Mouse (Mus musculus) monocyte, adult 5-6 weeks (primary cell): Measurements from ENCODE around the gene Miip. TPM values are rescaled to one million over a fixed set of nuclear protein-coding genes. Genes with fewer than 3 reads are reported as not detected.

Experiments
- ATAC-seq: fragments of 153-309, 156-312 bp; replicated peaks from 2 replicates; pipeline ENCODE4 v1.8.0; 2017; ENCODE audit warnings: mild to moderate bottlenecking; ENCODE audit not compliant: low TSS enrichment, insufficient number of reproducible peaks, severe bottlenecking, poor library complexity, low FRiP score
- total RNA-seq: library from RNA; stranded (forward); fragments of 200-1000, 200-491, 200-594 nt; gene quantifications from 3 replicates; pipeline ENCODE4 v1.2.3, GENCODE M21; 2017

The Miip gene
- total RNA-seq, result 26.5 to 65.0 TPM (median 45.3 TPM) in 3 replicates

DNA sequence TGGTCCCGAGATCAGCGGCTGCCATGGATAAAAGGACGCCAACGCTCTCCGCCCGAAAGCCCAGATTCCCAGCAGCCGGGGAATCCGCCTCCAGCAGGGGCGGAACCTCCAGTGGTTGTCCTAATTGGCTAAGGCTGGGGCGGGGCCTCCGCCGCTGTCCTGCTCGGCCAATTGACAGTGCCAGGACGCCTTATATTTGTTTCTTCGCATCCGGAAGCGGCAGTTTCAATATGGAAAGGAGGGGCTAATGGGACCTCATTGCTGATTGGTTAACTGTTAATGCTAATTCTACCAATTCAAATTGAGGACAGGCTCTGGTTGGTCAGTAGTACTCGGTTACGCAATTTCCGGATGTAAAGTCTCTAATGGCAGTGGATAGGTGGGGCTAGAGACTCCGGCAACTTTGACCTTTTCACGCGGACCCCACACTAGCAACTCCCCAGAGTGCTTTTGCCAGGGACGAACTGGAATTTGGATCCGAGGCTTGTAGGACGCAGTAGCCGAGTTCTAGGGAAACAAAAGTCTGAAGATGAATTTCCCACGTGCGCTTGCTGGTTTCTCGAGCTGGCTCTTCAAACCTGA, at the start of gene Miip, which contains the start of gene Fv1:
Miip (minus strand) TSS at position 367 of the 582 bp plus-strand sequence.
Fv1 (plus strand) TSS at position 530 of the 582 bp plus-strand sequence.
- peak; percentile 97 for ATAC-seq

DNA sequence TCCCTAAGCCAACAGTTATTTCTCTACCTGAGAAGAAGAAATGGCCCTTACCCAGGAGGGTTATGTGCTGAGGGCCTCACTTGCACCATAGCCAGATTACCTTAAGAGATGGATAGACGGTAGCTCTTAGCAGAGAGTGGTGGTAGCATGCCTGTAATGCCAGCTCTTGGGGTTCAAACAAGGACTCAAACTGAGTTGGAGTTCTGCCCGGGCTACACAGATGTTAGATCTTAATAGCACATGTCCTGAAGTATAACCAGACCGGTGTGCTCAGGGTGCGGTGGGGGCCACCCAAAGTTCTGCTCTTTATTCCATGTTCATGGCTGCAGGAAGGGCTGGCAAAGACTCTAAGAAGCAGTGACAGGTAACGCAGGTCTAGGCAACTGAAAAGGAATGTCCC, 40.9 kb upstream of the Miip start:
- no peak for ATAC-seq

DNA sequence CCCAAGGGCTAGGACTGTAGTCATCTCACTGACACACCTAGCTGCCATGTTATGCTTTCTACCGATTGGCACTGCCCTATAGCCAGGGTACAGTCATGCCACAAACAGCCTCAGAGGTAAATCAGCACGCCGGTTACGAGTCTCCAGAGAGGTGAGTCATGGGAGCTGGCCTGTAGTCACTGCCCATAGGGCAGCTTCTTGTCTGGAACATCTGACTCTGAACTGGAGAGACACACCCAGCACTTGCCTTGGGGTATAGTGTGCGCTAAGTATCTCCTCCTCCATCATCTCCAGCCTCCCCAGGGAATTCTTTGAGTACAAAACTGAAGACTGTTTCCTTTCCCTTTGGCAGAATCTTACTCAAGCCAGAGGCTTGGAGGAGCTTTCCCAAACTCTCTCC, 37.6 kb upstream of the Miip start:
- no peak for ATAC-seq

DNA sequence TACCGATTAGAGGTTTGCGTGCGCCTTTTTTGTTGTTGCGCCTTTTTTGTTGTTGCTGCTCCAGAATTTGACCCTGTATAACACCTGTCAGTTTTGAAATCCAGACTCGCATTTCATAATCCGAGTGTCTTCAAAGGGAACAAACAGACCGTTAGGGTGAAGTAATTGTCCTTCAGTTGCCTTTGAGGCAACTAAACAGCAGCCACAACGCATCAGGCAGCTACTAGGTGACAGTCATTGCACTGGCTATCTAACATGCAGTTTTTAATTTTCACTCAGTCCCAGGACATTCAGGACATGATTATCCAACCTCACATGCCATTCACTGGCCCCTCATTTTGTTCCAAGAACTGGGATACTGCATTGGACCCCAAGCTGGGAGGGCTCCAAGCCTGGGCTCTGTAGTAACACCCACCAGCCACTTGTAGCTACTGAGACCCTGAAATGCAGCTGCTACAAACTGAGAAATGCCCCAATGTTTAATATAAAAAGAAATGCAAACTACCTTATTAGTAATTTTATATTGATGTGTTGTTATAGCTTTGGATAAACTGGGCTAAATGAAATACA, 36.6 kb upstream of the Miip start:
- ATAC-seq, result no peak

DNA sequence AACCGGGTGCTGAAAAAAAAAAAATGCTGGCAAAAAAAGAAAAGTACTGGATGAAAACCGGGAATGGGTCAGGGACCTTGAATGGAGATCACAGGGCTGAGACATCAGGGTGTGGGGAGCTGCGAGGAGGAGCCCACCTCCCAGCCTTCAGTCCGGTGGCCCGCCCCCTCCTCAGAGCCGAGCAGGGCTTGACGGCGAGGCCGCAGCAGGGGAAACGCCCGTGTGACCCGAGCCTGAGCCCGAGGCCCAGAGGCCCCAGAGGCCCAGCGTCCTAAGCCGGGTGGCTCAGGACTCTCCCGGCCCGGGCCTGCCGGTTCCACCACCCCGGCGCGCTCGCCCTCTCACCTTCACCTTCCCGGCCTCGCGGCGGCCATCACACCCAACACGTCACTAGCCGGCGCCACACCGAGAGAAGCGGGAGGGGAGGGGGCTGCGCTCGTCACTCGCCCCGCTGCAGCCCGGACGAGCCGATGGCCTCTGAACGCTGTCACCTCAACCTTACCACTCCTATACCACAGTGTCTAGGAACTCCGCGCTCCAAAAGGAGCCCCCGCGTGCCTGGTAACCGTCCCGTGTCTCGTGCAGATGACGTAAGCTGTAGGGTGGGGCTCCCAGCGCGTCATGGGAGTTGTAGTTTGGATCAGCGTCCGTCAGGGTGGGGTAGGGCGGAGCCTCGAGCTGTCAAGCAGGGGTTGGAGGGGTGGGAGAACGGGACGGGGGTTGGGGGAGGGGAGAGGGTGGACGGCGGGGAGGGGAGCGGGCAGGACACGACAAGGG, 35.9 kb upstream of the Miip start, which contains the start of gene Mfn2:
Mfn2 (minus strand) TSS at position 392 of the 777 bp plus-strand sequence.
- ATAC-seq, result peak; percentile 89

DNA sequence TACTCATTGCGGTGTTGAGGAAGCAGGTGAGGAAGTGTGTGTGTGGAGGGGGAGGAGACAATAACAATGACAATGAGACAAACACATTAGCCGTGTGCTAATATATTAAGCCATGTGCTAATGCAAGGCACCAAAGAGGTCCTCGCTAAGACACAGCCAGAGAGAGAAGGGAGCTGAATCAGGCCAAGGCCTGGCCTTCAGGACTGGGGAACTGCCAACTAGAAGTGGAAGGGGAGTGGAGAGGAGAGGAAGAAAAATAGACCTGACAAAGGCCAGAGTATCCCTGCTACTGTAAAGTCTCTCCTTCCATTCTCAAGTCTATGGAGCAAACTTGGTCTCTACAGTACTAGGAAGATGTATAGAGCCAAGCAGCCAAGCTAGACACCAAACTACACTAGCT, 35.0 kb upstream of the Miip start:
- ATAC-seq, result no peak

DNA sequence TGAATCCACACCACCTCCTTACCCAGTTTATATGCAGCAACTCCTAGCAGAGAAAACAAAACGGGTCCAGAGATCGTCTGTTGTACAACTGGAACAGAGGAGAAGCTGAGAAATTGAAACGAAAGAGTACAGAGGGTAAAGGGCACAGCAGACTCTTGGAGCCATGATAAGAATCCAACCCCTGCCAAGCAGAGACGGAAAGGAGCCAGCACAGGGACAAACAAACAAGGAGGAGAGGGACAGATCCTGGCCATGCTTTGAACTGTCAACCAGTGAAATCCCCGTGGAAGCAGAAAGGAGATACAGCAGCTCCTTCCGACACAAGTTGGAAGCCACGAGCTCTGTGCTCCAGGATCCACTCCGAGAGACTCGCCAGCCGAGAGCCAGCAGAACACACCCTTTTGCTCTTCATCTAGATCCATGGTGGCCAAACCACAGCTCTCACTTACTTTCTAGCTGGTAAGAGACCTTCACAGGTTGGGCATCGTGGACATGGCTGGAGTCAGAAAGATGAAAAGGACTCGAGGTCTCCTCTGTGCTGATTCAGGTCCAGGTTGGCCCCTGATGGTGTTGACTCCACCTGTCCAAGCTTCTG, 34.4 kb upstream of the Miip start:
- ATAC-seq, result no peak

DNA sequence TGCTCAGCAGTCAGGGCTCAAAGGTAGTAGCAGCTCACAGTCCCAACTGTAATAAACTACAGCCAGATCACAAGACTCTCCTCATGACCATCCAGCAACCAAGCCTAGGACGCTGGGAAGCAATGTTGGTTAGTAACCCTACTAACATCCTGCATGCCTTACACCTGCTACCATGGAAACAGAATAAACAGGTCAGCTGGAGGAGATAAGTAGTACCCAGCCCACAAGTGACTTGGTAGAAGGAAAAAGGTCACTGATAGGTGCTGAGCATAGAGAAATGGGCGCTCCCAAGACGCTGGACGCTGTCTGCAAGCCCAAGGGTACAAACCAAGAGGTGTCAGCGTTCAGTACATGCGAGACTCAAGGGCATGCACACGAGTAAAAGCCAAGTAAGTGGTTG, 31.8 kb upstream of the Miip start:
- ATAC-seq, result no peak

DNA sequence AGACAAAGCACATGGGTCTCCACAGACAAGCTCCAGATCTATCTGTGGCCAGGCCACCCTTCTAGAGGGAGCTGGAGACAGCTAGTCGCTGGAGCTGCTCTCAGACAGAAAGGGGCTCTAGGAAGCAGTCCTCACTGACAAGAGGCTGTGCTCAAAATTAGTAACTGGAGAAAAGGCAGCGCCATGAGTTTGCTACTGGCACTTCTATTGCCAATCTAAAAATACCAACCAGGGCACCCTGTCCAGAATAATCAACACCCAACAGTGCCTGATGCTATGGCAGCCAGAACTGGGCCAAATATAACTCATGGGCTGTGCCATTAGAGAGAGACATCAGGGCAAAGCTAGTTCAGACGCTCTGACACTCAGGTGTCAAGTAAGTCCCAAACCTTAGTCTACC, 28.7 kb upstream of the Miip start:
- no peak for ATAC-seq

DNA sequence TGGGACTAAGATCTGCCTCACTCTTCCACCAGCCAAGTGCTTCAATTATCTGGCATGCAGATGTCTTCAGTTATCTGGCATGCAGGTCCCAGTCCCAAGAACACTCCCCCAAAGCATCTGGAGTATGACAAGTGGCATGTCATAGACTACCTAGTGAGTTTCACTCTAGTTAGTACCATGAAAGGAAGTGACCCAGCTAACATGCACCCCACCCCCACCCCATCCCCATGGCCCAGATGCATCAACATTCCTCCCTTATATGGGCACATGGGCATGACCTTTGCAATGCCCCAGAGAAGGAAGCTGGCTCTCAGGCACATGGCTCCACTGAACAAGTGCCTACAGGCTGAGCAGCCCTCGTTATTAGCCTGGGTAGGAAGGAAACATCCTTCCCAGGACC, 27.8 kb upstream of the Miip start:
- no peak for ATAC-seq

DNA sequence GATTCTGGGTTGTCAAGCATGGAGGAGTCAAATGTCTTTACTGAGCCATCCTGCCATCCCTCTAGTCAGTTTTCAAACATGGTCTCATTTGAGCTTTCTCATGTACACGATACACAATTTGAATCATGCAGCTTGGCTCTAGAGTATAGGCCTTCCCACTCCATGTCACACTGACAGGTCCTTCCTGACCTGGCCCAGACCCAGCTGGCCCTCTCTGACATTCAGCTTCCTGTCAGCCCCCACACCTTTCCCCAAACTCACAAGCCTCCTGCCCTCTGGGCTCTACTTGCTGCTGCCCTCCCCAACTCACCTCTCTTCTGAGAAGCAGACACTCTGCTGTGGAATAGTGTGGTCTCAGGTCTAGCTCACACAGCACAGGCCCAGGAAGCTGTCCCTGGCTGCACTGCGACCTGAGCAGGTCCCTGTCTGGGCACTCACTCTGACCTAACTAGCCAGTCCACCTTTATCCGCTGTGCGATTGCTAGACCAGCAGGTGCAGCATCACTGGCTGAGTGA, 27.3 kb upstream of the Miip start:
- ATAC-seq, result no peak

DNA sequence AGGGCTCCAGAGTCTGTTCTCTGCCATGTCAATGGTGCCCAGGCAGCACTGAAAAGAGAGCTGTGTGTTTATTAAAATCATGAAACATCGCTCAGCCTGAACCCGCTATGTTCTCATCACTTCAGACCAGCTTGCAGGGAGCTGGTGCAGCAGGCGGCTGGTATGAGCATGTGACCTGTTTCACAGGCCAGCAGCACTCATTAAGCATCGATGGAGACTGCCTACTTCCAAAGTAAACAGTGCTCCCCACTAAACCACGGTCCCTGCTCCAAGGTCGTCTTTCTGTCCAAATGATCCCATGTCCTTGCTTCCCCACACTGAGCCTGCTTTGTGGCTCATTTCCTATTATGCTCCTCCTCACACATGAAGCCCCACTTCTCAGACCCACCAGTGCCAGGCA, 21.7 kb upstream of the Miip start:
- ATAC-seq, result no peak

DNA sequence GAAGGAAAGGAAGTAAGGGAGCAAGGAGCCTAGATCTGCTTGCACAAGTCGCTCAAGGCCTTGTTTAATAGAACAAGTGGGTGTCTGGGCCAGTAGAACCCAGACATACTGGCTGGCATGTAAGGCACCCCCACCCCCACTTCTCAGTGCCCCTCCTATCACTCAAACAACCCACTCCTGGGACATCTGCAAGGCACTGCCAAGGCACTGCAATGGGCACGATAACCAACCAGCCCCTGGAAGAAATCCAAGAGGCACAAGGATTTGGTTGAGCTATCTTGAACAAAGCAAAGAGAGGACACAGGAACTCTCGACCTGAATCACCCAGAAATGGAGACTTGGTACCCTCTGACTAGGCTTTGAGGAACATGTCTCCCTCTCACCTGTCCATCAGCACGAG, 19.6 kb upstream of the Miip start:
- ATAC-seq, result no peak

DNA sequence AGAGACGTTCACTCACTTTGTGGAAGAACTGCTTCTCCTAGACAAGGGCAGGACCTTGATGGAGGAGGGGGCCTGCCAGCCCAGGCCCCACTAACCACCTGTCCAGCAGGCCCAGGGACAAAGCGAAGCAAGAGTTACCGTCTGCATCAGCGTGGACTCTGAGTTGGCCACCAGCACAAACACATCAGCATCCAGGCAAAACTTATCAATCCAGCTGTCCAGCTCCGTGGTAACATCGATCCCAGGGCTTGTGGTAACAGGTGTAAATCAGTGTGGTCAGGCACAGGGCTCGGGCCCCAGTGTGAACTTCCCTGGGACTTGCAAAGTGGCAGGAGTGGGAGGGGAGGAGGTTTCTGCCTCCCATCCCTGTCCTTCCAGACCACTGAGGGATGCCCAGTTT, 18.7 kb upstream of the Miip start:
- ATAC-seq, result no peak

DNA sequence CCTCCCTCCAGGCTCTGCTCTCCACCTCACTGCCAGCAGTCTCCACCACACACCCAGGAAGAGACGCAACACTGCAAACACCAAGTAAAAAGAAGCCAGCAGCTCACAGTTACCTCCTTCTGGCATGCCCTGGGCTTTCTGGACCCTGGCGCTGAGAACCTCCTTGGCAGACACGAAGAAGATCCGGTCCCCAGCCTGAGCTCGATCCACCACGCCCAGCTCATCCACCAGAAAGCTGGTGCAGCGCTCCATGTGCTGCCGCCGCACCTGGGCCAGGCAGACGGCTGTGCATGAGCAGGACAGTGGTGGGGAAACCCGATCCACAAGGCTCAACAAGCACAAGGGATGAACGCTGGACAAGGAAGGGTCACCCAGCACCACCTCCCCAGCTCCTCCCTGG, 17.5 kb upstream of the Miip start:
- ATAC-seq, result no peak

DNA sequence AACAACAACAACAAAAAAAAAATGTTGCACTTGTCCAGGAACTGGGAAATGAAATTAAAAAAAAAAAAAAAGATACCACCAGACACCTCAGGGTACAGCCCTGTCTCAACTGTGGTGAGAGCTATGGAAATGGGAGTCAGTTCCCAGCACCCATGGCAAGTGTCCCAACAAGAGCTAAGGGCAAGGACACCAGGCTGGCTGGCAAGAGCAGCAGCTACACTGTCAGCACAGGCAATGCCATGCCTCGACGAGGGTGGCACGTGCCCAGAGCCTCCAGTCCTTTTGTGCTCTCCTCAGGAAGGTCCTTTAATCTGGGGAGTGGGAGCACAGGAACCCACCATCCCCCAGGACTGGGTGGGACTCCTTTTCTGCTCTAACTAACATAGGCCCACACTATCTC, 15.5 kb upstream of the Miip start:
- no peak for ATAC-seq

DNA sequence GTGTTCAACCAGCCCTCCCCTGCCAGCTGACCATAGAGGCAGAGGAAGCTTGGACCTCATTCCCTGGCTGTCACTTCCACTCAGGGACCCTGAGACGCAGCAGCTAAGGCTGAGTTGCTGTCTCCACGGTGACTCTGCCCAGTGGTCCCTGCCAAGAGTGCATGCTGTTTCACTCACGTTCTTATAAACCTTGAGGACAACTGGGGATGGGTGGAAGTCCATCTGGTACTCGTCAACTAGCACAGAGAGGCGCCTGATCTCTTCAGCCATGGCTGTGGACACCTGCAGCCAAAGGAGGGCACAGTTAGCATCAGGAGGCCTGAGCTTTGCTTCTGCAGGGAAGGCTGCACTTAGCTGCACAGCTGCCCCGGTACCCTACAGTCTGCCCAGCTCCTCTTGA, 14.4 kb upstream of the Miip start:
- no peak for ATAC-seq

DNA sequence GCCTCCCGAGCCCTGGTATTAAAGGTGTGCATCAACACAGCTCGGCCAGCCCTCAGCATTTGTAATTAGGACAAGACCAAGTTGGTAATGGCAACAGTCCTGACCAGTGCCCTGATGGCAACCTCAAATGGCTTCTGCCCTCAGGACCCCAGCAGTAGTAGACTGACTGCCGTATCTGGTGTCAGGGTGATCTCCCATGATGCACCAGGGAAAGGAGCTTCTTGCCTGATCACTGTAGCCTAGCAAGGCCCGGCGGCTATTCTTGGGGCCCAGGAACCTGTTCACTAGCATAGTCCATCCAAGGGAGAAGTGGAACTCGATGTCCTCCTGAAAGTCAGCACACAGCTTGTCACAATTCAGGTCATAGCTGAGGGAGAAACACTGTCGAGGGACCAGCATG, 13.2 kb upstream of the Miip start:
- ATAC-seq, result no peak

DNA sequence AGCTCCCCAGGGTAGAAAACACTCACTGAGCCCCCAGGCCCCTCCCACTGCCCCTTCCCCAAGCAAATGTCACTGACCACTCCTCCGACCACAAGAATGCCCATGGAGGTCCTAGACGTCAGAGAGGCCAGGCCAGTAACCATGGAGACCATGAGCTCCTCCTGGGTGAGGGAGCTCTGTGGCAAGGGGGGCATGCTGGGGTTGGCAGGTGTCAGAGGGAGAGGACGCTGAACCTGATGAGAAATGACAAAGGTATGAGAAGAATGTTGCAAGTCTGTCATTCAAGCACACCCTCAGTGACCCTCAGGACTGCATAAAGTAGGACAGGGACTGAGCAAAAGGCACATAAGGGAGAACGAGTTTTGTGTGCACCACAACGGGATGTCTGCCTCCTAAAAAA, 11.2 kb upstream of the Miip start:
- ATAC-seq, result no peak

DNA sequence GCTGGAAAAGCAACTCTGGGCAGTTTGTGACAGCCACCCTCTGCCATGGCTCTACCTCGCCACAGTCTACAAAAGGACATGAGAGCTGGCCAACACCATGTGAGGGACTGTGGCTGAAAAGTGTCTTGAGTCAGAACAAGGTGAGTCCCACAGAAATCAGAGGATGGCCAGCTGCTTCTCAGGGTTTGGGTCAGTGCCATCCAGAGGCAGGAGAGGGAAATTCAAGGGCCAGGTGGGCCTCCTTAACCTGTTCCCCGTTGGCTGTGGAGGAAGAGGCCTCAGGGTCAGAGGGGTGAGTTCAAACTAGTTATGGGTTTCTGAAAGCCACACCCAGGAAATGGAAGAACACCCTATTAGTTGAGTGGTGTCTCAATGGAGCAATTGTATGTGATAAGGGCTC, 10.8 kb upstream of the Miip start:
- ATAC-seq, result no peak
